Mouse (Mus musculus): Measurements from ENCODE around the gene Ndufb2. TPM values are rescaled to one million over a fixed set of nuclear protein-coding genes. Genes with fewer than 3 reads are reported as not detected.
A peak's percentile ranks its signal among the peaks of the same experiment; 100 is the strongest.

Gene Ndufb2
- total and polyA plus RNA-seq, 3 experiments: 80.0 to 144 TPM; not detected in 1

DNA sequence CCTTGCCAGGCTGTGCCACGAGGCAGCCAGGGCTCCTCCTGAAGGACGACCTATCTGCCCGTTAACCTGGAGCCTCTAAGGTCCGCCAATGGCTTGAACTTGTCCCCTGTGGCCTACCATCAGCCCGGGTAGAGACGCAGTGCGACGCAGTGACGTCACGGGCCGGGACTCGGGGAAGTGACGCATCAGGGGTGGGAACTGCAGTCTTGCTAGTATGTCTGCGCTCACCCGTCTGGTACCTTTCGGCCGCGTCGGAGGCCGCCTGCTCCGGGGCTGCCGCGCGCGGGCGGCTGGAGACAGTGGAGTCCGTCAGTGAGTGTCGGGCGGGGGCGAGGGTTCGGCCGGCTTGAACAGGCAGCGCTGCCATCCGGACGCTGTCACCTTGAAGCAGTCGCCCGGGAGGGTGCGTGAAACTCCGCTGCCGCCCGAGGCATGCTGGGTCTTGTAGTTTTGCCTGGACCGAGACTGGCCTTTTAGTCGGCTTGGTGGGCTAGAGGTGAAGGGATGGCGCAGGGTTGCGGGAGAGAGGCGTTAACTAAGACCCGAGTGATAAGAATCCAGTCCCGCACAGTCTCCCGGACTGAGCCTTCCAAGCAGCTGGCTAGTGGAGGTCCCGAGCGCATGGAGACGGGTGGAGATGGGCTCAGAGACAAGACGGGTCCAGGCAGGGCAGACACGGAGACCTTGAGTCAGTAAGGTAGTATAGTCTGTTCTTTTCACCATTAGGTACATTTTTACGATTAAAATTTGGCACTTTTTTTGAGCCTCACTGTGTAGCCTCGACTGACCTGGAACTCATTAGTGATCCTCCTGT lies at the start of gene Ndufb2 (continued):
- no peak for TF ChIP-seq TAL1 (IDR thresholded peaks at IDR 0.05; ENCODE audit: low read length)
- peak; percentile 80 to 91 for TF ChIP-seq POLR2A (IDR thresholded peaks at IDR 0.05; ENCODE audit: control insufficient read depth in 1 of 2, insufficient read depth in 1 of 2, low read depth in 1 of 2, low read length in 2 of 2, poor library complexity in 1 of 2)
- TF ChIP-seq CHD1 (IDR thresholded peaks at IDR 0.05; ENCODE audit: low read depth, low read length): no peak

DNA sequence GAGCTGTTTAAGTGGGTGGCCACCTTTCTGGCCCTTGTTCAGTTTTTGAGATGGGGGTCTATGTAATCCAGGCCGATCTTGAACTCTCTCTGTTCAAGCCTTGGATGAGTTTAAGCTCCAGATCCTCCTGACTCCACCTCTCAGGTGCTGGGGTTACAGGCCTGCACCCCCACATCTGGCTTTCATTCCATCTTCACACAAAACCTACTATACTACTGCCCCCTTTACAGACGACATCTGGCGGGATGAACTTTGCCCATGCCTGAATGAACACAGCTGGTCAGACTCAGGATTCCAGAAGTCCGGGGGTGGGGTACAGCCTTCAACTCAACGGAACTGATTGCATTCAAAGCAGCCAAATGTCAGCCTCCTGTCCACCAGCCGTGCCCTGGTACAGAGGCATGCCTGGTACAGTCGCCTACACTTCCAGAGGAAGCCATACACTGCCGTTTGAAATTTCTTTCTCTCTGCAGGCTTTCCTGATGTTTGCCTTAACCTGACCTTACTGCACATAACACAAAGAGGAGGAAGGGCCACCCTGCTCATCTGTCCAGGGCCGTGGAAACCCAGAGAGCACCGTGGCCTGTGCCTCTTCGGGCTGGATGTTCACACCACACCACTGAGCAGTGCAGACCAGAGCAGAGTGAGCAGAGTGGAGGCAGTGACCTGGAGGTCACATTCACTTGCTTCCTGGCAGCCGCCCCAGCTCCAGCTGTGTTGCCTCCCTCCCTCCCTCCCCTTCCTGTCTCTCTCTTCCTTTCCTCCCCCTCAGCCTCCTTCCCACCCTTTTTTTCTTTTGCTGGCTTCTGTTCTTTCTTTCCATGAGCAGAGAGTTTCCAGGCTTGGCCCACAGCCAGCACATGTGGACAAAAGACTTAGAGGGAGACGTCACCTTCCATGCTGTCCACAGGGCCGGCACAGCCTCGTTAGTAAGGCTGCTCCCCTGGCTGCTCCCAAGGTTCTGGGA lies 49.5 kb upstream of the Ndufb2 start:
- no peak overlapping the region for H3K27ac ChIP-seq (ENCODE audit: control insufficient read depth, low read depth, low read length)
- TF ChIP-seq CTCF (IDR thresholded peaks at IDR 0.05 in 2 of 3, conservative IDR thresholded peaks at IDR 0.05 in 1 of 3; ENCODE audit: control insufficient read depth in 1 of 3, insufficient read depth in 1 of 3, low read depth in 2 of 3, low read length in 3 of 3, poor library complexity in 1 of 3, severe bottlenecking in 1 of 3) (no peak), JUND (IDR thresholded peaks at IDR 0.05; ENCODE audit: low read depth, low read length) (no peak), POLR2A (IDR thresholded peaks at IDR 0.05; ENCODE audit: control insufficient read depth in 1 of 2, insufficient read depth in 1 of 2, low read depth in 1 of 2, low read length in 2 of 2, poor library complexity in 1 of 2) (no peak), EP300 (IDR thresholded peaks at IDR 0.05; ENCODE audit: low read depth in 1 of 2, low read length in 2 of 2) (no peak), TBP (IDR thresholded peaks at IDR 0.05; ENCODE audit: low read depth, low read length) (no peak), TCF12 (IDR thresholded peaks at IDR 0.05; ENCODE audit: low read depth, low read length) (no peak), TAL1 (IDR thresholded peaks at IDR 0.05; ENCODE audit: low read length) (no peak), CHD2 (IDR thresholded peaks at IDR 0.05; ENCODE audit: low read length) (no peak), ELF1 (IDR thresholded peaks at IDR 0.05; ENCODE audit: low read depth, low read length) (no peak), KAT2A (conservative IDR thresholded peaks at IDR 0.05; ENCODE audit: low read depth, low read length) (no peak), SIN3A (IDR thresholded peaks at IDR 0.05; ENCODE audit: low read length) (no peak), USF2 (IDR thresholded peaks at IDR 0.05; ENCODE audit: borderline replicate concordance in 1 of 2, insufficient read depth in 1 of 2, low read depth in 1 of 2, low read length in 2 of 2) (no peak), ZMIZ1 (IDR thresholded peaks at IDR 0.05; ENCODE audit: low read depth, low read length) (no peak)
- H3K4me3 ChIP-seq (ENCODE audit: control insufficient read depth in 1 of 2, insufficient read depth in 1 of 2, low read depth in 2 of 2, low read length in 2 of 2): no peak overlapping the region
- no peak overlapping the region for H3K9ac ChIP-seq (ENCODE audit: control insufficient read depth, low read depth, low read length, poor library complexity, severe bottlenecking)
- no peaks in the 10 kb centered on the region for H3K36me3 ChIP-seq (ENCODE audit: control insufficient read depth in 1 of 2, insufficient read depth in 2 of 2, low read length in 2 of 2)
- no peaks in the 10 kb centered on the region for H3K4me1 ChIP-seq (ENCODE audit: control insufficient read depth in 1 of 2, insufficient read depth in 2 of 2, low read length in 2 of 2)
- H3K9me3 ChIP-seq (replicated peaks; ENCODE audit: insufficient read depth, low read length): no peaks in the 10 kb centered on the region
- no peak for DNase-seq (ENCODE audit: low read depth, low spot score)
- H3K79me2 ChIP-seq (ENCODE audit: control insufficient read depth, insufficient read depth, low read length, poor library complexity): no peaks in the 10 kb centered on the region
- no peaks in the 10 kb centered on the region; a peak in 1 of 4 replicates for H3K27me3 ChIP-seq (ENCODE audit: control insufficient read depth in 1 of 2, insufficient read depth in 2 of 2, low read length in 2 of 2)
